Mouse (Mus musculus) heart, embryonic 12.5 days (tissue): ENCODE measurements around the gene Adcy2. TPM values are rescaled to one million over a fixed set of nuclear protein-coding genes. Genes with fewer than 3 reads are reported as not detected.
A peak's percentile ranks its signal among the peaks of the same experiment; 100 is the strongest.

ENCODE experiments used
- ATAC-seq: fragments of 200-750 bp; cut with Nextera tagmentation; 2 replicates; pipeline ENCODE4 v1.8.0; 2017; ENCODE audit warnings: moderate TSS enrichment, moderate library complexity; ENCODE audit not compliant: insufficient number of reproducible peaks, low FRiP score
- H3K27ac ChIP-seq: fragments of 300-500 bp; sonication (generic); 2 replicates; pipeline ENCODE4 v1.5.1; 2016; ENCODE audit warnings: mild to moderate bottlenecking, moderate library complexity; ENCODE audit not compliant: poor library complexity, severe bottlenecking
- H3K27me3 ChIP-seq: fragments of 300-500 bp; sonication (generic); replicated peaks from 2 replicates; pipeline ENCODE4 v1.6.1; 2016; ENCODE audit warnings: mild to moderate bottlenecking, moderate library complexity
- H3K36me3 ChIP-seq: fragments of 300-500 bp; sonication (generic); 2 replicates; pipeline ENCODE4 v1.6.1; 2016; ENCODE audit warnings: mild to moderate bottlenecking, moderate library complexity
- H3K4me1 ChIP-seq: fragments of 300-500 bp; sonication (generic); replicated peaks from 2 replicates; pipeline ENCODE4 v1.6.1; 2016; ENCODE audit warnings: mild to moderate bottlenecking
- H3K4me2 ChIP-seq: fragments of 300-500 bp; sonication (generic); 2 replicates; pipeline ENCODE4 v1.6.1; 2016; ENCODE audit warnings: mild to moderate bottlenecking, moderate library complexity
- H3K4me3 ChIP-seq: fragments of 300-500 bp; sonication (generic); 2 replicates; pipeline ENCODE4 v1.5.1; 2016; ENCODE audit warnings: mild to moderate bottlenecking
- H3K9ac ChIP-seq: fragments of 300-500 bp; sonication (generic); 2 replicates; pipeline ENCODE4 v1.6.1; 2016; ENCODE audit warnings: mild to moderate bottlenecking, moderate library complexity
- H3K9me3 ChIP-seq: fragments of 300-500 bp; sonication (generic); replicated peaks from 2 replicates; pipeline ENCODE4 v1.6.1; 2016; ENCODE audit warnings: mild to moderate bottlenecking, moderate library complexity
- WGBS: fragments of 180-500 bp; shearing (Covaris S2); methylation state at CpG from one replicate; pipeline ENCODE4 v1.1.7; 2016; 5-methylcytosine and 5-hydroxymethylcytosine counted together
- polyA plus RNA-seq: library from polyadenylated mRNA; unstranded; fragments of >200 nt; fragmentation: Nextera tagmentation; extraction: Ambion mirVana; gene quantifications from 2 replicates; pipeline ENCODE4 v1.2.1, GENCODE M21; 2016

Gene Adcy2
- polyA plus RNA-seq, 1 experiment from 2014 or later: 0.97 TPM

DNA sequence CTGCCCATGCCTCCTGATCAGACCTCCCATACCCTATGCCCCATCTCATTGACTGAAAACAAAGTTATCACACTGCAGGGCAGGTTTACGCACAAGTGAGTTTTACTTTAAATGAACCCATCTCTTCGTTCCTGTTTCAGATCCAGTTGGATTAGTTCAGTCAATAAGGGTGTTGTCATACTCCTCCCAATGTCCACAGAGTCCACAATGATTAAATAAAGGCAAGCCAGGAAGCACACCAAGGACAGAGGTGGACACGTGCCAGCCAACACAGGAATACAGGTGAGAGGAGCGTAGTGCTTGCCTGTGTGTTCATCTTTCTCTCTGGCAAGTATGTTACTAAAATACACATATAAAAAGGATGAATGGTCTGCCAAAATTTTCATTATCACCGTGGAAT, 3.3 kb upstream of the Adcy2 start:
- Histone ChIP-seq H3K27ac (no peak overlapping the region), H3K9me3 (no peaks in the 10 kb centered on the region), H3K4me2 (no peak overlapping the region), H3K4me1 (peaks cover 12% of the 10 kb centered on the region), H3K9ac (no peak overlapping the region), H3K27me3 (peaks cover 38% of the 10 kb centered on the region), H3K4me3 (no peak overlapping the region), H3K36me3 (no peaks in the 10 kb centered on the region)
- no peak for ATAC-seq
- WGBS: 70% methylated on average over 5 of the region's 5 CpGs

DNA sequence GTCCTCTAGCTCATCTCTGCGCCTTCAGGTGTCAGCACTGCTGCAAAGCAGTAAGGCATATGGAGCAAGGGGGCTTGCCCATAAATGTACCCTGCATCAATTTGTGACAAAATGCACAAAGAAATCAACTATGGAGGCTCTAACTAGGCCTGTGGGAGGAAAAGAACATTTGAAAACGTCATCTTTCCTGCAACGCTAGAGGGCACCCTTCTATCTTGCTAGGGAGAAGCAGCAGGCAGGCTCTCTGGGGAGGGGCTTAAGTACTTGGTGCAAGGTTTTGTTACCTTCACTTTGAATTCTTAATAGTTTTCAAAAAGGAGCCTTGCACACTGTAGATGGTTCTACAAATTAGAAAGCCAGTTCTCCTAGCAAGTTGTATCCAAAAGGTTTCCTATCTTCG, 2.8 kb upstream of the Adcy2 start:
- WGBS: 19% methylated on average over 4 of the region's 4 CpGs
- no peak for ATAC-seq

DNA sequence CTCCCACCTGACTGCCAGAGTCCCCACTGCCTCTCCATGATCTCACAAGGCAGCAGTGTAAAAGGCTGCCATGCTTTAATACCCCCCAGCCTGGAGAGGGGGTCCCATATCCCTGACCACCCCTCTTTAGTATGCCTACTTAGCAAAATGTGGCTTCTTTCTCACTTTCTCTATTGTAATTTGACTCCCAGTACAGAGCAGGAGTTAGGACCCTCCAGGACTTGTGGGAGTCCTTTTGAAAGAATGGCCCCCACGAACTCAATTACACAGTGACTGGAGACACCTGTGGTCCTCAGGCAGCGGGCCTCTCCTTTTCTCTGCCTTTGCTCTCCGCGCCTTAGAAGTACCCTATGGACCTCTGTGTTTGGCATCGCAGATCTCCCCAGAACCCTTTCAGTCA, 485 bp upstream of the Adcy2 start:
- H3K27ac ChIP-seq: no peak overlapping the region

More for the DNA sequence above, 2.8 kb upstream of the Adcy2 start:
- H3K36me3 ChIP-seq: no peaks in the 10 kb centered on the region
- H3K27me3 ChIP-seq: peaks cover 43% of the 10 kb centered on the region
- H3K4me1 ChIP-seq: peaks cover 12% of the 10 kb centered on the region
- no peak overlapping the region for H3K9ac ChIP-seq
- H3K27ac ChIP-seq: no peak overlapping the region
- H3K4me3 ChIP-seq: no peak overlapping the region
- H3K9me3 ChIP-seq: no peaks in the 10 kb centered on the region
- H3K4me2 ChIP-seq: no peak overlapping the region

DNA sequence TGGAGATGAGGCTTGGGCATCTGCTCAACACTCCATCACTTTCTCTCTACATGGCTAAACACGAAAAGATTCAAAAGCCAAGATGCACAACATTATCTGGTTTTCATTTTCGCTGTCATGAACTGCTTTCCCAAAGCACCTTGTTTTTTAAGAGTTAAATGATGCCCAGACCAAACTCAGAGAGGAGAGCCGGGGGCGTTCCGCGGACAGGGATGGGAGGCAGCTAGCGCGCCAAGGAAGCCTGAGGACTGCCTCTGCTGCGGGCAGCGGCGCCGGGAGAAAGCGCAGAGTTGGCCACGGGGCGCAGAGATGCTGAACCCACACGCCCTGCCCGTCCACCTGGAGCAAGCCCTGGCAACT, 803 bp downstream of the Adcy2 start:
- under 1% methylated on average over 17 of the region's 17 CpGs for WGBS
- Histone ChIP-seq H3K4me2 (peak overlapping the region; percentile 94), H3K36me3 (no peaks in the 10 kb centered on the region), H3K4me1 (peaks cover 12% of the 10 kb centered on the region), H3K9me3 (no peaks in the 10 kb centered on the region), H3K27ac (no peak overlapping the region), H3K4me3 (peak overlapping the region; percentile 69), H3K27me3 (peaks cover 57% of the 10 kb centered on the region), H3K9ac (peak overlapping the region; percentile 73)
- ATAC-seq: no peak

More for the DNA sequence above, 485 bp upstream of the Adcy2 start:
- H3K9me3 ChIP-seq: no peaks in the 10 kb centered on the region
- H3K36me3 ChIP-seq: no peaks in the 10 kb centered on the region
- no peak for ATAC-seq
- 44% methylated on average over 5 of the region's 5 CpGs for WGBS
- peaks cover 12% of the 10 kb centered on the region for H3K4me1 ChIP-seq
- peak overlapping the region; percentile 73; the same call in 1 of the 2 replicates for H3K9ac ChIP-seq
- peak overlapping the region; percentile 69 for H3K4me3 ChIP-seq
- peaks cover 55% of the 10 kb centered on the region for H3K27me3 ChIP-seq
- H3K4me2 ChIP-seq: peak overlapping the region; percentile 94

DNA sequence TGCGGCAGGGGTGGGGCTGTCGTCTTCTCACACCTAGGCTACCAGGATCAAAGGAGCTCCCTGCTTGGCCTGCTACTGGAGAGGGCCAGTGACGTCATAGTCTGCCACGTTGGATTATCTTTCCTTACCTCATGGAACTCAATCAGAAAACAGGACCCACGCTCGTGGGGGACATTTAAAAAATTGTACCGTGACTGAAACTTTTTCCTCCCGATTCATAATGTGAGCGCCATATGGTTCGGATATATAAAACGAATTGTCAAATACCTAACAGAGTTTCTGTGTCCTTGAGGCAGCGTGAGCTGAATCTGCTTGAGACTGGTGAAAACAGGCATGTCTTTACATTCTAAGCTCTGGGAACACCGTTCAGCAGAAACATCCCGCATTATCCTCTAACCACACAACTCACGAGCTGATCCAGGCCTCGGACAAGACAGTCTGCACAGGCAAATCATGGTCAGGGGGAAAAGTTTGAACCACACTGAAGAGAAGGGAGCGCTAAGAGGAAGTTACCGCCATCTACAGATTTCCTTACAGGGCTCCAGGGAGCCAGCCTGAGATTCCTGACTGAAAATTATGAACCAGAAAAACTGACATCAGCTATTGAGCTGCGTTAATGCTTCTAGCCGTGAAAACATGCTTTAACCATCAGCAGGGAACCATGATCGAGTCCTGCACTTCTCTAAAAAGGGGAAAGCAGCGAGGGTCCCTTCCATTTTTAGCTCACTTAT, 1.4 kb downstream of the Adcy2 start:
- H3K36me3 ChIP-seq: no peaks in the 10 kb centered on the region
- peaks cover 12% of the 10 kb centered on the region for H3K4me1 ChIP-seq
- peaks cover 57% of the 10 kb centered on the region for H3K27me3 ChIP-seq
- H3K4me2 ChIP-seq: peak overlapping the region; percentile 94
- no peak for ATAC-seq
- no peak overlapping the region for H3K27ac ChIP-seq
- H3K9me3 ChIP-seq: no peaks in the 10 kb centered on the region
- WGBS: 9% methylated on average over 22 of the region's 22 CpGs
- peak overlapping the region; percentile 69 for H3K4me3 ChIP-seq
- no peak overlapping the region for H3K9ac ChIP-seq

DNA sequence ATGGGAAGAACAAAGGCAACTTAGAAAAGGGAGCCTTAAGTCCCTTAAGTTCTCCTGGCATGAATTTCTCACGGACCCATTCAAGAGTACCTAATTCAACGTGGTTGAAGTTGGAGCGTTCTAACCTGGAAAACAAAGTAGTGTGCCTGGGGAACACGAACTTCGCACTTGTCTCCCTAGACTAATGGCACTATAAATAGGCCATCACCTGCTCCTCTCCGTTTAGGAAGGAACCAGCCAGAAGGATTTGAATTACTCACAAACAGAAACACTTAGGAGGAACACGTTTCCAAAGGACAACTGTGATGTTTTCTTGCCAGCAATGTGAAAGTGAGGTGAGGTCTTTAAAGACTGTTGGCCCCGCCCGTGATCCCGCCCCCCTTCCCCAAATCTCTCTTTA, 2.0 kb downstream of the Adcy2 start:
- H3K9ac ChIP-seq: no peak overlapping the region
- H3K27ac ChIP-seq: no peak overlapping the region
- H3K4me3 ChIP-seq: no peak overlapping the region
- H3K36me3 ChIP-seq: no peaks in the 10 kb centered on the region
- peaks cover 12% of the 10 kb centered on the region for H3K4me1 ChIP-seq
- H3K4me2 ChIP-seq: peak overlapping the region; percentile 94
- H3K9me3 ChIP-seq: no peaks in the 10 kb centered on the region
- ATAC-seq: no peak
- WGBS: 16% methylated on average over 10 of the region's 10 CpGs
- peaks cover 57% of the 10 kb centered on the region for H3K27me3 ChIP-seq

DNA sequence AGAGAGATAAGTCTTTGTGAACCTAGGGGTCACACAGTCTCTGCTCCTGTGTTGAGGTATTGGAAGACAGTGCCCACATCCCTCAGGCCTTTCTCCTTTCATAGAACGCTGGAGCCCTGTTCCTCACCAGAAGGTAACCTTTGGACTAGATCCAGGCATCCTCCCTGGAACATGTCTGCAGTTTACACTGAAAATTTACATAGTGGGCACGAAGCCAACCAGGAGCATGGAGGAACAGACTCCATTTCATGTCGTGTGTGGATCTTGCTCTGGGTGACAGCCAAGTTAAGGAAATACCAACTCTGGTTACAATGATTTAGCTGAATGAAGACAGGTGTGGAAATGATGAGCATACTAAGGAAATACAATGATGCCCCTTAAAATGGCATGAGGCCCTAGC, 2.7 kb downstream of the Adcy2 start:
- H3K4me1 ChIP-seq: peaks cover 12% of the 10 kb centered on the region
- no peak overlapping the region for H3K27ac ChIP-seq
- no peaks in the 10 kb centered on the region for H3K36me3 ChIP-seq
- H3K9ac ChIP-seq: no peak overlapping the region
- peaks cover 57% of the 10 kb centered on the region for H3K27me3 ChIP-seq
- H3K9me3 ChIP-seq: no peaks in the 10 kb centered on the region
- 65% methylated on average over 3 of the region's 3 CpGs for WGBS
- no peak for ATAC-seq
- no peak overlapping the region for H3K4me2 ChIP-seq
- no peak overlapping the region for H3K4me3 ChIP-seq

DNA sequence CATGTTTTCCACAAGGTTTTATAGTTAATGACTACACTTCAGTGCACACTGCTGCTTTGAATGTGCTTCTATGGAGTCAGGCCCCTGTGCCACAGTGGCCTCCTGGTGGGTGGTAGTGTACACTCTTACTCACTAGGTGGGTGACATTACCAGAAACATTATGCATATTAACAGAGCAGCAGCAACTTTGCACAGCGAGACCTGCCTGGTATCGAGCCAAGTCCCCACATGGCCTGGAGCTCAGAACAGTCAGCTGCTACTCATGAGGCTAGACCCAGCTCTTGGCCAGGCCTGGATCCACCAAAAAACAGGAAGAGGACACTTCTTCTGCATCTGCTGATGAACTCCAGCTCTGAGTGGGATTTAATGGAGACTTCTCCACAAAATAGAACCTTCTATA, 13.6 kb downstream of the Adcy2 start:
- 94% methylated on average over 2 of the region's 2 CpGs for WGBS

DNA sequence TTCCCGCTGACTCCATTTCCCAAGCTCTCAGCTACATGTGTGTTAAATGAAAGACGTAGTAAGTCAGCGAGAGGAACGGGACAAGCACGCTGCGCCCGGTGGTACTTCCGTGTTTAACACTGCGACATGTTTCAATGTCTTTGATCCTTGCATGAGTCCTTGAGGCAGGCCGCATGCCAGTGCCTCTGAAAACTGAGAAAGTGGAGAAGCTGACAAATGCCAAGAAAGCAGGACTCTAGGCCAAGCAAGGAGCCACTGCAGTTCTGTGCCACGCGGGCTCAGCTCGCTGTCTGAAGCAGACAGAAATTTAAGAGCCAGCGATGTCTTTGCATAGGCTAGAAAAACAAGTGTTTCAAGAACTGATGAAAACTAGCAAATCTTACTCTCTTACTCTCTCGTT, 15.3 kb downstream of the Adcy2 start:
- H3K27ac ChIP-seq: no peak overlapping the region
- no peak overlapping the region for H3K4me3 ChIP-seq
- H3K4me2 ChIP-seq: no peak overlapping the region
- WGBS: 69% methylated on average over 15 of the region's 15 CpGs
- H3K36me3 ChIP-seq: no peaks in the 10 kb centered on the region
- H3K9me3 ChIP-seq: no peaks in the 10 kb centered on the region
- no peak overlapping the region for H3K9ac ChIP-seq
- 0 out of 2 replicates have a peak, but pooled peaks cover 5% of the 10 kb centered on the region for H3K27me3 ChIP-seq
- ATAC-seq: no peak
- no peaks in the 10 kb centered on the region for H3K4me1 ChIP-seq

More for the DNA sequence above, 13.6 kb downstream of the Adcy2 start:
- Histone ChIP-seq H3K27me3 (0 out of 2 replicates have a peak, but pooled peaks cover 5% of the 10 kb centered on the region), H3K4me1 (no peaks in the 10 kb centered on the region), H3K27ac (no peak overlapping the region), H3K9ac (no peak overlapping the region), H3K4me3 (no peak overlapping the region), H3K4me2 (no peak overlapping the region), H3K36me3 (no peaks in the 10 kb centered on the region), H3K9me3 (no peaks in the 10 kb centered on the region)
- no peak for ATAC-seq

DNA sequence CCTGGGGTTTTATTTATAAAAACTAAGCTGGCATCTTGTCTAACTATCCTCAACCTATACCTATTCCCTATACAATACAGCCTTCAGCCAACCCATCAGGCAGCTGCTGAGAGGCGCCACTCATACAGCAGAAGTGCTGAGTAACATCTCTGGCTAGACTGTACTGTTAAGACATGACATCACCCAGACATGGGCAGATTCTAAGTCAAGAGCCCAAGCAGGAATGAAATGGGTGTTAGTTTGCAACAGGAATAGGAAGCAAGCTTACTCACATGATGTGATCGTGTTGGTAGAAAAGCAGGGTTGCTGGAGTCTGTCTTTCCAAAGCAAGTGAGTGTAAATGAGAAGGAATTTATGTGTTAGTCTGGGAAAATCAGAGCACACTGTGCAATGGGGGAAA, 18.3 kb downstream of the Adcy2 start:
- Histone ChIP-seq H3K27me3 (0 out of 2 replicates have a peak, but pooled peaks cover 5% of the 10 kb centered on the region), H3K4me1 (no peaks in the 10 kb centered on the region), H3K36me3 (no peaks in the 10 kb centered on the region), H3K27ac (no peak overlapping the region), H3K4me3 (no peak overlapping the region), H3K4me2 (no peak overlapping the region), H3K9me3 (no peaks in the 10 kb centered on the region), H3K9ac (no peak overlapping the region)
- 72% methylated on average over 2 of the region's 2 CpGs for WGBS
- no peak for ATAC-seq

DNA sequence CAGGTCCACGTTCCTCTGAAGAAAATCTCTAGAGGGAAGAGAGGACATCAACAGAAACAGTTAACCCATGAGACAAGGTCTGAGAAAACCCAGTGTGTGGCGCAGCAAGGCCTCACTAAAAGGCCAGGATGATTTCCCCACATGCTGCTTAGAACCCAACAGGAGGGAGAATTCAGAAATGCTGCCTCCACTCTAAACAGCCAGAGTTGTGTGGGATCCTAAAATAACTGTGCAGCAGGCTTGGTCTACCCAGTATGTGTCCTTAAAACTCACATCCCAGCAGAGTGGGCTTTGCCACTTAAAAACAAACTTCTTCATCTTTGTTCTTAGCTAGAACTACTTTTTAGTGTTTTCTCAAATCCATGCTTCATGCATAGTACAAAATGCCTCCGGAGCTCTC, 26.2 kb downstream of the Adcy2 start:
- ATAC-seq: no peak
- Histone ChIP-seq H3K27me3 (peaks cover 15% of the 10 kb centered on the region), H3K4me3 (no peak overlapping the region), H3K4me2 (no peak overlapping the region), H3K9me3 (no peaks in the 10 kb centered on the region), H3K9ac (no peak overlapping the region), H3K27ac (no peak overlapping the region), H3K4me1 (no peaks in the 10 kb centered on the region), H3K36me3 (no peaks in the 10 kb centered on the region)
- WGBS: 25% methylated on average over 3 of the region's 3 CpGs

DNA sequence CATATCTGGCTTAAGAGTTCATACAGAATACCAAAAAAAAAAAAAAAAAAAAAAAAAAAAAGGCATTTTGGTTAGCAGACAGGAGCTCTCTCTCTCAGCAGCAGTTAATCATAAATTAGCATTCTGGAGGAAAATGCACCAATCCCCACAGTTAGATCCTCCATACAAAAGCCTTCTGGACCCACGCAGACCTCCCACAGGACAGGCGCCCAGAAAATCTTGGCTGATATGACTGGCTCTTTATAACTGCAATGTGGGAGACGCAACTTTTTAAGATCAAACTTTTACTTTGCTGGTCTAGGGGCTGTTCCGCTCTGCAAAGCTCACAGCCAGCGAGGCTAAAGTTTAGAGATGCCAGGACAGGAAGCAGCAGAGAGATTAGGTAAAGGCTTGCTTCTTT, 37.8 kb downstream of the Adcy2 start:
- 60% methylated on average over 5 of the region's 5 CpGs for WGBS
- Histone ChIP-seq H3K9me3 (no peaks in the 10 kb centered on the region), H3K4me1 (no peaks in the 10 kb centered on the region), H3K9ac (no peak overlapping the region), H3K4me3 (no peak overlapping the region), H3K4me2 (no peak overlapping the region), H3K27ac (no peak overlapping the region), H3K27me3 (no peaks in the 10 kb centered on the region), H3K36me3 (no peaks in the 10 kb centered on the region)
- no peak; the same call in 1 of the 2 replicates for ATAC-seq
